Mouse (Mus musculus) 3T3-L1 (cell line): ENCODE data around the gene Tox3.

Experiments used
- DNase-seq: peaks from one replicate; pipeline ENCODE4 v3.0.0-alpha.2; 2015; ENCODE audit warnings: low read depth, low spot score

The Tox3 gene

GRCm38 (mm10) chr8:90348178-90348925 lies at the start of gene Tox3:
Gene Tox3, minus strand, starts transcription at chr8:90348343.
- no peak for DNase-seq

GRCm38 (mm10) chr8:90392643-90393042 lies 44.5 kb upstream of the Tox3 start:
- no peak for DNase-seq

DNA sequence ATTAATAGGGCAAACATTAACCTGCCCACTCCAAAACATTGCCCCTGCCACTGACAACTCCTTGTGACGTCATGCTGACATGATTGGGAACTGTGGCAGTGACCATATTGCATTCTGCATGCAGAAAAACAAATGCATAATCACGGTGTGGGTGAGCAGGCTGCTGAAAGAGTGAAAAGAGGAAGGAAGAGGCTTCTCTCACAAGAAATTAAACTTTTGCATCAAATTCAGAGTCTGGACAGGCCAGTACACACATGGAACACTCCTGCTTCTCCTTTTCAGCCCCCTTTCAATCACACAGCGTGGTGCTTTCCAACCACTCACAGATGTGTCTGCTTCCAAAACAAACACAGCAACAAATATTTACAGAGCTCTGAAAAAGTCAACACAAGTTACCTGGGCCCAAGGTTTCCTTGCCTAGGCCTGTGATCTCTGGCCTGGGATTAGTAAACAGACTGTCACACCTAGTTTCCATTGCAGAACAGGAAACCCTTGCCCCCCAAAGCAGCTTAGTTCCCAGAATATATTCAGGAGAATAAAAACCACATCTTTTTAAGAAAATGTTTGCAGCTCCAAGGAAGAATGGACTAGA lies 43.4 kb upstream of the Tox3 start:
- no peak for DNase-seq

DNA sequence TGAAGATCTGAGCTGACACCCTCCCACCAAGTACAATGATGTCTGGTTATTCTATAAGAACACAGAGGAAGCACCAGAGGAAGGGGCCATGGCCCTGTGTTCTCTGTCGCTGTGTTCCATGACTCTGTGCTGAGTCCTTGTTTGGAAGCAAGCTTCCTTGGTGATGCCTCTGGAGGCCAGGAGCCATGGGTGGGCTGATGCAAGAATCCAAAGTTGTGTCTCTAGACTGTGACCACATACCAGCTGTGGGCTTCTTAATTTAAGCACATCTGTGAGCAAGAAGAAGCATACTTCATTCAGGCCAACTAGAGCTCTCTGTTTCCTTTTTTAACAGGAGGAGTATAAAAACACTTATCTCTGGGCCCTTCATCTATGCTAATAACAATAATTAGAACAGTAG lies 42.7 kb upstream of the Tox3 start:
- DNase-seq = no peak

DNA sequence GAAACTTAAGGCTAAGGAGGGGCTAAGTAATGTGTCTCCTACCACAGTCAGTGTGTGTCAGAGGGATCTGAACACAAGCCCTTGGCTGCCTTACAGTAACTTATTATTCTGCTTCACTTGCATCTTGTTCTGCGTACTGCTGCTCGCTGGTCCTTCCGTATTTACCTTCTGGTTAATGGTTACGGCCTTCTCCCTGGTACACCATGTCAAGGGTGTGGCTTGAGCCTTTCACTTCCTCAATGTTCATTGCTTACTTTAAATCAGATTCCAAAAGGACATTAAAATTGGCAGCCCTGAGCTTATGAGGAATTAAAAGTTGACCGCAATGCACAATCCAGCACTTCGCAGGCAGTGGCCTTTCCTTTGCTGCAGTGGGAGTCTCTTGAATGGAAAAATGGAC lies 30.9 kb upstream of the Tox3 start:
- DNase-seq = no peak

- no peak for DNase-seq
Measured at GRCm38 (mm10) chr8:90378036-90378435, 29.9 kb upstream of the Tox3 start.

DNA sequence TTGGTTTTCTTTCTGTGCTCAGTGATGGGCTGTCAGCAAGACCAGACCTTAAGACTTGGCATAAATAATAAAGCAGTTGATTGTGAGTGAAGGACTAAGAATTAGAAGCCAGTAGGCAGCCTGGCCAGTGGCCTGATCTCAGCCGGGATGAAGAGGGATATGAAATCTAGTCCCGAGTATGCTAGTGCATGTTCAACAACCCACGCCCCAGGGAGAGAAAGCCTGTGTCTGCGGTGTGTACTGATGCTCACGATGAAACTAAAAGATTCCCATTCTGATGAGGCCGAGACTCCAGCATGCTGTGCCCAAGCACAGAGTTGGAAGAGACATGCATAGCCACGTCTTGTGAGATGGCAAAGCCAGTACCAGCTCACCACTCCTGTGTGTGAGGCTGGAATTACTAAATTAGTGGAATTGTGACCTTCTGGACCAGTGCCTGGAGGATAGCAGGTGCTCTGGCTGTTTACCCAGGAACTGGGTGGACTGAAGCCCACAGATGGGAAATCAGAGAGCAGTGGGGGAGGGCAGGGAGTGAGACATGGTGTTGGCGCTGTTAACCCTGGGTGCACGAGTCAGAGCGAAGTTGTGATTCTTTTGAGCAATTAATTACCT lies 23.6 kb upstream of the Tox3 start:
- no peak for DNase-seq

GRCm38 (mm10) chr8:90369876-90370275 lies 21.7 kb upstream of the Tox3 start:
- DNase-seq = no peak

GRCm38 (mm10) chr8:90356729-90357128 lies 8.6 kb upstream of the Tox3 start:
- no peak for DNase-seq

- DNase-seq = no peak
Measured at GRCm38 (mm10) chr8:90354782-90355181, 6.6 kb upstream of the Tox3 start.

DNA sequence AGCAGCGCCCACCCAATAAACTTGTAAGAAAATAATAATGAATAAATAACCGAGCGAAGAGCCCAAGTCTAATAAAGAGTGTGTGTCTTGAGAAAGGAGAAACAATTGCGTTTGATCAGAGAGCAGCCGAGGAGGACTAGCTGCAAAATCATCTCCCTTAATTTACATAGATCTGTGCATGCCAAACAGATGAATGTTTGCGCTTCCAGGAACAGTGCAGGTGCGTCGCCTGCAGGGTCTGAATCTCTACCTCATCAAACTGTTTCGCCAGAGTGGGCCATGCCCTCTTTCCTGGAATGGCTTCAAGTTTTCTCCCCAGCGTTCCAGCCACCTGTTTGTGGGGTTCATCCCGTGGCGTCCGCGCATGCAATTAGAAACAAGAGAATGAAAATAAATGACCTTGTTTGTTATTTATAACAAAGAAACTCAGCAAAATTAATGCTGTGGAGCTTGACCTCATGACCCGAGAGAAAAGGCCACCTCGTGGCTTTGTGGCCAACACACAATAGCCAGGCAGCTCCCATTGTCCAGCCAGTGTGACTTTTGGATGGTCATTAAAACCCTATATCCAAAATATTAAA lies 5.9 kb upstream of the Tox3 start:
- DNase-seq = no peak

GRCm38 (mm10) chr8:90353499-90353898 lies 5.4 kb upstream of the Tox3 start:
- DNase-seq = no peak

GRCm38 (mm10) chr8:90352991-90353390 lies 4.8 kb upstream of the Tox3 start:
- no peak for DNase-seq

DNA sequence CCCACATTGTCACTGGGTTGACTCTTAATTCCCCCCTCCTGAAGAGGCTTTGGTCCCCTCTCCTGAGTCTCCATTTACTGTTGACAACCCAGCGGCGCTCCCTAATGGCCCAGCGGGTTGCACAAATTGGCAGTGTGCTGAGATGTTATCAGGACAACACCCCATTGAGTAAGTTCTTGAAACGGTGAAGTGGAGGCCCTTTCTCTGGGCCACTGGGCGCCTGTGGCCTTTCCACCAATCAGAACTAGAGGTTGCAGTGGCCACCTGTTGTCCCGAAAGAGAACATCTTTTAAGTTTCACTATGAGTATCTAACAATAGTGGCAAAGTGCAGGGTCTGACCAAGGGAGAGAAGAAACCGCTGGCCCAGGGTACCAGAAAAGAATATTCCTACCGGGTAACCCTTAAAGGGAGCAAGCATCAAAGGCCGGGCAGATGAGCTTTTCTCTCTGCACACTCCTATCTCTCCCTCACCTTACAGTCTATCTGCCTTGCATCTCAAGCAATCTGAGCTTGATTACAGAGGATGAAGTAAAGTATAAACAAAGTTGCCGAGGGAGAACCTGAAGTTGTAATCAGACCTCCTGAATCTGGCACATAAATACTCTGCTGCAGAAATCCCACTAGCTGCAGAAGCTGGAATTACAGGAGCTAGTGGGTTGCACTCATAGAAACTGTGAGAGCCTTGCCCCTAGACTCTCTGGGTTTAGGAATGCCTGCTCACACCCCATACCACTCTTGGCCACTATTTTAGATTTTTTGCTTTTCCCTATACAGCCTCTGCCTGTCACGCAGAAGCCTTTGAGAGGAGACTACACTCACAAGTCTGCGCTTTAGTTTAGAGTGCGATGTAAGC lies 1.8 kb upstream of the Tox3 start:
- DNase-seq = no peak

DNA sequence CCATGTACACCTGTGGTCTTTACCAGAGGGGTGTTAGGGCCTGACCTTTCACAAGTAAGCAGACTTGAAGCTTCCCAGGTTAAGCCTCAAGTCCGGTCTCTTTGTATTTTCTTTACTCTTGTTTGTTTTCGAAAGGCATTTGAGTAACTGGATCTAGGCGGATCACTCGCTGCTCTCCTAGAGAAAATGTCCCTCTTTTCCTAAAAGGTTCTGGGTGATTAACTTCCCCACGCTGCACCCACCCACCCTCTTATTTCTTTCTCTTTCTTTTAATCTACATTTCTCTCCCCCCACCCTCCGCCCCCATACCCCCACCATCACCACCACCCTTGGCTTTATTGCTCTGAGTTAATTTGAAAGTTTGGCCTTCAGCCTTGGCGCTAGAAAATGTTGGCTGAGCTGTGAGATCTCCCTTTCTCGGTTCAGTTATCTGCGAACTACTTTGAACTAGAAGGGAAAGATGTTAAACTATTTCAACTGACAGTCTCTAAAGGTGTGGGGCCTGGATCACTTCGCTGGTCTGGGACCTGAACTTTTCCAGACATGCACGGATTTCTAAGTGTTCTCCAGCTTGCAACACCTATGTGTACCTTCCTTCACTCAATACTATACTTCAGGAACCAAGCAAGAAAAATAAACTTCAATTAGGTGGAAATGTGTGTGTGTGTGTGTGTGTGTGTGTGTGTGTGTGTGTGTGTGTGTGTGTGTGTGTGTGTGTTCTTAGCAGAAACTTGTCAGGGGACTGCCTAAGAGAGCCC lies 962 bp upstream of the Tox3 start:
- DNase-seq = no peak

DNA sequence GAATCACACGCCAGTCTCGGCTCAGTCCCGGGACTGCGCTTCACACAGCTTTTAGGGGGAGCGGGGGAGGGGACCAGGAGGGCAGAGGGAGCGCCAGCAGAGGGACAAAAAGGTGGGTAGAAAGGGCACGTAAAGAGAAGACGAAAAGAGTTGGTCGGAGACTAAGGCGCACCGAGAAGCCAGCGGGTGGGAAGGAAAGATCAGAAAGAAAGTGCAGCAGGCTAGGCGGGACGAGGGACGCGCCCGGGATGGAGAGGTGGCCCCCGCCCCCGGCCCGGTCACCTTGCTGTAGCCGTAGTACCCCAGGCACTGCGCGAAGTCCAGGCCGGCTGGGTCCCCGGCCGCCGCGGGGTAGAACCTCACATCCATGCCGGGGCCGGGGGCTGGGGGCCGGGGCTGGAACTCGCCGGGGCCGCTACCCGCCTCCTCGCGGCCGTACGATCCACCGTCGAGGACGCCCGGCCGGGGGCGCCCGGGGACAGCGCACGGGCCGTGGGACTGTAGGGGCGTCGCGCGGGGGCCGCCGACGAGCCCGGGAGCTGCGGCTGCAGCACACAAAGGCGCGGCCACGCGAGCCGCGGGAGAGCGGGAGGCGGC lies 464 bp downstream of the Tox3 start:
- DNase-seq = no peak

DNA sequence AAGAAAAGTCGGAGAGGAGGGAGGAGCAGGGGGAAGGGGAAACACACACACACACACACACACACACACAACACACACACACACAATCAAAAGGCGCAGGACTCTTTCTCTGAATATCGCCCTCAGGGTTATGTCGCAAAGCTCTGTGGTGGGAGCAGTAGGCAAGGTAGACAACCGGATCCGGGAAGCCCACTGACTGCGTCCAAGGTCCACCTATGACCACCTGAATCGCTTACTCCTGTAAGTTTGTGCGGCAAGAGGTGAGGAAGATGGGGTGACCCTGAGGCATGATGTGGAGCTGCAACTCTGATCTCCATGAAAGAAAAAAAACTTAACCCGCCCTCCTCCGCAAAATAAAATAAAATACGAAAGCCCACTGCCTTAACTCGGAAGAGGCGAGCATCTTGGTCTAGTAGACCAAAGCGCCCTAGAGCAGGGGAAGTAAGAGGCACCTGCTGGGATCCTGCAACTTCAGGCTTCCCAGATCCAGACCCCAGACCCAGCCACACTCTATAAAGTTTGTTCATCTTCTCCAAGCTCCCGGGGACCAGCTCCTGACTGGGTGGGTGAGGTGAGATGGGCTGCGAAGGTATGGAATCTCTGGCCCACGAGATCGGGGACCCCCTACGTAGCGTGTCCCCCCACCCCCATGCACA lies 1.1 kb downstream of the Tox3 start:
- DNase-seq = no peak

DNA sequence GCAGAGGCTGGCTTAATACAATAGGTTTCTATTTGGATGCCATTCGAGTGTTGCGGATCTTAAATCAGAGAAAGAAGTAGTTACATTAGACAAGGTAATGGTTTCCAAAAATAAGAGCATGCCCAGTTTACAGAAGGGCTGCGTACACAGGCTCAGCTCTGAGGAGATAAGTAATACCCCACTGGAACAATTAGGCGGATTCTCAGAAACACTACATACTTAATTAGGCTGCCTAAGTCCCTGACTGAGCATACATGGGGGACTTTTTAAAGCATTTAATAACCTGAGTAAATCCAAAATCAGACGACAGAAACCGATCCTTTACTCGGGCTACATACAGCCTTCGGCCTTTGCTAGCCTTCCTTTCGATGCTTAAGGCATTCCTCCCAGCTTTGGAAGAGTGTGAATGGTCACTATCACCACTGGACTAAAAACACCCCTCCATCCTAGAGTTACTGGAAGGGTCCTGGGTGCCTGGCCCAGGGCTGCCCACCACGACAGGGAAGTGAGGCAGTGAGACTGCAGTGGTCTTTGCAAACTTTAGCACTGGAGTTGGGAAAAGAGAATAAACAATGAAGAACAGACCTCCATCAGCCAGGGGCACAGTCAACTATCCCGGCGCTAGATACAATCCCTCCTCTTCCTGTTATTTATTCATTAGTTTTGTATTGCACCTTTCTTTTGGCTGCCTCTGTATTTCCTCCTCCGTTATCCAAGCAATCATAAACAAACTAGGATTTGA lies 1.8 kb downstream of the Tox3 start:
- DNase-seq = no peak
